In genomic region chr17:28323786-28324185, GRCm38 (mm10) we compare ENCODE assay signal across 18 mouse cellular contexts. TPM values are rescaled to one million over a fixed set of nuclear protein-coding genes. Genes with fewer than 3 reads are reported as not detected.
"Had no signal": no experiment of that assay in that cellular context is flagged by ENCODE, and none has a peak within 500 bp of the region (broad histone marks: within the 10 kb centered on the region; RNA-seq: fewer than 3 reads in every experiment).

No protein-coding gene starts in this region.

- H3K27me3 ChIP-seq: kidney, embryonic 15.5 days; limb, embryonic 13.5 days; midbrain, embryonic 13.5 days; neural tube, embryonic 15.5 days had no signal

- H3K4me3 ChIP-seq: kidney, embryonic 15.5 days; limb, embryonic 13.5 days; midbrain, embryonic 13.5 days; myocyte; neural tube, embryonic 15.5 days had no signal

- ATAC-seq: midbrain, embryonic 13.5 days had no signal

- H3K9me3 ChIP-seq: kidney, embryonic 15.5 days; midbrain, embryonic 13.5 days; neural tube, embryonic 15.5 days had no signal

- DNase-seq: kidney, postnatal 14 days; left cerebral cortex, postnatal 4 days; lung, adult 18-20 months; retina, postnatal 1 day; right cerebral cortex, postnatal 4 days; spleen, adult 18-20 months; thymus, postnatal 4 days had no signal

- H3K27ac ChIP-seq: kidney, embryonic 15.5 days; limb, embryonic 13.5 days; liver, embryonic 14.5 days; midbrain, embryonic 13.5 days; neural tube, embryonic 15.5 days had no signal

- H3K9ac ChIP-seq: kidney, embryonic 15.5 days; limb, embryonic 13.5 days; liver, embryonic 14.5 days; midbrain, embryonic 13.5 days; neural tube, embryonic 15.5 days had no signal

- H3K4me2 ChIP-seq: kidney, embryonic 15.5 days; limb, embryonic 13.5 days; midbrain, embryonic 13.5 days; neural tube, embryonic 15.5 days had no signal

RNA-seq across cellular contexts. Expression of gene Tulp1, which starts 41.2 kb away (rescaled TPM):
- total RNA-seq: layer of hippocampus, postnatal 14 days; left cerebral cortex, adult 18-20 months; left cerebral cortex, postnatal 10 days; liver, adult 2 months; megakaryocyte-erythroid progenitor cell, adult 5-6 weeks had no signal
- polyA plus RNA-seq: liver, adult 2 months; myocyte had no signal
